Mouse (Mus musculus) midbrain, embryonic 13.5 days (tissue): ENCODE data around the gene Sh2b3. TPM values are rescaled to one million over a fixed set of nuclear protein-coding genes. Genes with fewer than 3 reads are reported as not detected.

Experiments used
- ATAC-seq: fragments of 200-750 bp; cut with Nextera tagmentation; 2 replicates; pipeline ENCODE4 v1.8.0; 2017; ENCODE audit warnings: mild to moderate bottlenecking, moderate TSS enrichment, moderate library complexity
- H3K27ac ChIP-seq: fragments of 300-500 bp; sonication (generic); 2 replicates; pipeline ENCODE4 v1.5.1; 2015; ENCODE audit warnings: inconsistent platforms, mild to moderate bottlenecking, moderate library complexity
- H3K27me3 ChIP-seq: fragments of 300-500 bp; sonication (generic); 2 replicates; pipeline ENCODE4 v1.6.1; 2015; ENCODE audit warnings: mild to moderate bottlenecking, inconsistent platforms
- H3K36me3 ChIP-seq: fragments of 300-500 bp; sonication (generic); 2 replicates; pipeline ENCODE4 v1.6.1; 2015; ENCODE audit warnings: mild to moderate bottlenecking, inconsistent platforms
- H3K4me1 ChIP-seq: fragments of 300-500 bp; sonication (generic); replicated peaks from 2 replicates; pipeline ENCODE4 v1.6.1; 2015; ENCODE audit warnings: inconsistent platforms
- H3K4me2 ChIP-seq: fragments of 300-500 bp; sonication (generic); replicated peaks from 2 replicates; pipeline ENCODE4 v1.6.1; 2015; ENCODE audit warnings: moderate library complexity, mild to moderate bottlenecking, inconsistent platforms
- H3K4me3 ChIP-seq: fragments of 300-500 bp; sonication (generic); replicated peaks from 2 replicates; pipeline ENCODE4 v1.5.1; 2015; ENCODE audit warnings: mild to moderate bottlenecking, inconsistent platforms
- H3K9ac ChIP-seq: fragments of 300-500 bp; sonication (generic); replicated peaks from 2 replicates; pipeline ENCODE4 v1.6.1; 2015; ENCODE audit warnings: mild to moderate bottlenecking, inconsistent platforms
- H3K9me3 ChIP-seq: fragments of 300-500 bp; sonication (generic); 2 replicates; pipeline ENCODE4 v1.6.1; 2016; ENCODE audit warnings: mild to moderate bottlenecking, inconsistent platforms
- WGBS: fragments of 180-500 bp; shearing (Covaris S2); methylation state at CpG from one replicate; pipeline ENCODE4 v1.1.7; 2015; 5-methylcytosine and 5-hydroxymethylcytosine counted together
- microRNA-seq: library from miRNA; unstranded; fragments of <30 nt; microRNA quantifications from one replicate; pipeline ENCODE4, GENCODE M21; 2016
- polyA plus RNA-seq: library from polyadenylated mRNA; unstranded; fragments of >200 nt; fragmentation: Nextera tagmentation; extraction: Ambion mirVana; gene quantifications from 2 replicates; pipeline ENCODE4 v1.2.1, GENCODE M21; 2015

Sh2b3 gene
- polyA plus RNA-seq, 1 experiment from 2014 or later: 6.0 TPM

DNA sequence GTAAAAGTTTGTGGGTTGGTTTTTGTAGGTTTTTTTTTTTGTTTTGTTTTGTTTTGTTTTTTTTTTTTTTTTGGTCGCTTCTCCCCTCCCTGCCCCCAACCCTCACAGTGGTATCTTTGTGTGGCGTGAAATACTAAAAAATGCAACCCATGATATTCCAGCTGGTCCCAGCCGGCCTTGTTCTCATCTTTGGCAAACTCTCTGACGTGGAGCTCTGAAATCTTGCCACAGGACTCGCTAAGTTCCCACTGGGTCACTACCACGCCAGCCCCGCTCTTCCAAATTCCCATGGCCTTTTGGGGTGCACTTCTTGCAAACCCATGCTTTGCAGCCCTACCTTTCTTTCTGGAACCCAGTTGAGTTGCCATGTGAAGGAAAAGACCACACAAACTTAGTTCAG lies 67.6 kb downstream of the Sh2b3 start:
- H3K4me1 ChIP-seq: 0 out of 2 replicates have a peak, but pooled peaks cover 2% of the 10 kb centered on the region
- H3K9me3 ChIP-seq: no peaks in the 10 kb centered on the region
- H3K27ac ChIP-seq: no peak overlapping the region
- peaks cover 31% of the 10 kb centered on the region for H3K36me3 ChIP-seq
- H3K4me3 ChIP-seq: no peak overlapping the region
- H3K27me3 ChIP-seq: no peaks in the 10 kb centered on the region
- no peak for ATAC-seq
- WGBS: 89% methylated on average over 7 of the region's 7 CpGs
- no peak overlapping the region for H3K4me2 ChIP-seq
- no peak overlapping the region for H3K9ac ChIP-seq

DNA sequence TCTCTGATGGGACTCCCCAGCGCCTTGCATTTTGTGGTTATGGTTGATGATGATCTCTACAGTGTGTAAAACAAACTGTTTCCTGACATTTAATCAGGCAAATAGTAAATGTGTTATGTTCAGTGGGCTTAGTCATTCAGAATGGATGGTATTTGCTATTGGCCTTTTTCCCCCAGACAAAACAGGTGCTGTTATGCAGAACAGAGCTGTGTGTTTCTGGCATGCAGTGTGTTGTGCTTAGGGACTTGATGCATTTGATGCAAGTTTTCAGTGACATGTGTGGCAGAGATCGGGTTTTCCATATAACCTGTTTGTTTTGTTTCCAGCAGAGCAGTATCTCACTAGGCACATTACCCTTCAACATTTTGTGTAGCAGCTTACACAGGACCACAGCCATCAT lies 69.9 kb downstream of the Sh2b3 start:
- Histone ChIP-seq H3K4me1 (0 out of 2 replicates have a peak, but pooled peaks cover 2% of the 10 kb centered on the region), H3K4me3 (no peak overlapping the region), H3K36me3 (peaks cover 18% of the 10 kb centered on the region), H3K27ac (no peak overlapping the region), H3K27me3 (no peaks in the 10 kb centered on the region), H3K9me3 (no peaks in the 10 kb centered on the region), H3K4me2 (no peak overlapping the region), H3K9ac (no peak overlapping the region)
- no peak for ATAC-seq
- WGBS: 89% methylated on average over 2 of the region's 2 CpGs

GRCm38 (mm10) chr5:121766038-121766773 lies 71.2 kb downstream of the Sh2b3 start:
- no peaks in the 10 kb centered on the region for H3K9me3 ChIP-seq
- no peak overlapping the region for H3K4me2 ChIP-seq
- no peak for ATAC-seq
- no peak overlapping the region for H3K9ac ChIP-seq
- no peak overlapping the region for H3K27ac ChIP-seq
- H3K27me3 ChIP-seq: no peaks in the 10 kb centered on the region
- 96% methylated on average over 4 of the region's 4 CpGs for WGBS
- no peak overlapping the region for H3K4me3 ChIP-seq
- H3K36me3 ChIP-seq: peaks cover 8% of the 10 kb centered on the region; the same call in 1 of the 2 replicates
- H3K4me1 ChIP-seq: 0 out of 2 replicates have a peak, but pooled peaks cover 2% of the 10 kb centered on the region

Small RNA genes within 50 kb of the gene (microRNA-seq; reads per million reads assigned to microRNA genes)
- not detected for gene Mir7031

Other genes starting within 250 kb of the Sh2b3 start
- gene Aldh2, start 243.8 kb downstream of the Sh2b3 start, polyA plus RNA-seq: 91.9 and 92.3 TPM in 2 replicates
- gene Acad12, start 218.7 kb downstream of the Sh2b3 start, polyA plus RNA-seq: 1.2 and 1.3 TPM in 2 replicates
- 1.8 and 2.3 TPM in 2 replicates for gene Acad10, start 177.1 kb downstream of the Sh2b3 start, polyA plus RNA-seq
- gene Brap, start 177.1 kb downstream of the Sh2b3 start, polyA plus RNA-seq: 42.7 and 44.9 TPM in 2 replicates
- 57.6 and 68.1 TPM in 2 replicates for gene Atxn2, start 126.3 kb downstream of the Sh2b3 start, polyA plus RNA-seq
- 52.3 and 56.8 TPM in 2 replicates for gene Pheta1, start 11.3 kb upstream of the Sh2b3 start, polyA plus RNA-seq
- 22.7 and 23.8 TPM in 2 replicates for gene Cux2, start 212.5 kb upstream of the Sh2b3 start, polyA plus RNA-seq